27 mouse cellular contexts compared by ENCODE assay signal in the genomic region with DNA sequence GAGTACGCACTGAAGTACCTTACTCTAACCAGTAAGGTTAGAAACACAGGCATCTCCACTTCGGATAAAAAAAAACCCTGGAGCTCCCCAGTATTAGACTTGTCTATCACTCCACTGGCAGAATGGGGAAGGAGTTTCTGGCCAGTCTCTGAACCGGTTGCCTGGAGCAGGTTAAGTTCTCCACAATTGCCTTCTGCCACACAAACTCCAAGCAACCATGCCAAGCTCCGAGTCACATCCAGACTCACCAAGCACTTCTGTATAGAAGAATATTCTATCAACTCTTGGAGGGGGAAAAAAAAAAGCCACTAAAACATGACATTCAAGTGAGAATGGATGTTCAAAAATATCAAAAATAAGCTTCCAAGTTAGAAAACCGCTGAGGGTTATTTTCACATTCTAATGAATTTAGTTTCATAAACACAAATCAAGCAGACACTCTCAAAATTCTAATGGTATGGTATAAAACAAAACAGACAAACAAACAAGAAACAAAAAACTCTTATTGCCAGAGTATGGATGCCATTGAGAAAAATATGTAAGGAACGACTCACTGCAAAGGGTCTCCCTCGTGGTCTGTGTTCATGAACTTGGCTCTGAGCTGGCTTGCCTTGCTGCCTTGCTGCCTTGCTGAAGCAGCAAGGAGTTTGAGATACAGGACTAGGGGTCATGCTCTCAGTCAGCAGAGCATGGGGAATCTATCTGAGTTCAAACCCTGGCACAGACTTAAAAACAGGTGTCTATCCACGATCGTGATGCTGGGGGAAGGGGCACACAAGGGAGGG. TPM values are rescaled to one million over a fixed set of nuclear protein-coding genes. Genes with fewer than 3 reads are reported as not detected.
DNase-seq lines count a peak whose midpoint lies in the region; ATAC-seq and TF ChIP-seq lines count a peak whose summit lies in the region.
"Had no signal": no experiment of that assay in that cellular context is flagged by ENCODE, and none has a peak within 500 bp of the region (broad histone marks: within the 10 kb centered on the region; RNA-seq: fewer than 3 reads in every experiment).

No protein-coding gene starts in this region.

- WGBS in embryonic facial prominence, embryonic 14.5 days: 60% methylated on average over 9 of the region's 9 CpGs

- no peak overlapping the region for H3K4me3 ChIP-seq in gastrocnemius, adult 2 months
- no peak overlapping the region for H3K4me3 ChIP-seq in embryonic facial prominence, embryonic 14.5 days (ENCODE audit: low read depth, low read length)
- H3K4me3 ChIP-seq: erythroblast, embryonic 14.5 days; forebrain, embryonic 10.5 days; forebrain, embryonic 13.5 days; heart, embryonic 12.5 days; heart, embryonic 15.5 days; hindbrain, embryonic 12.5 days; hindbrain, embryonic 15.5 days had no signal

- peaks cover 34% of the 10 kb centered on the region for H3K4me1 ChIP-seq in embryonic facial prominence, embryonic 14.5 days (ENCODE audit: control insufficient read depth, insufficient read depth, low read length)

- intact Hi-C loops in gastrocnemius, adult 2 months (cut with DNase I): no loop called here

- no peaks in the 10 kb centered on the region for H3K9me3 ChIP-seq in embryonic facial prominence, embryonic 14.5 days (ENCODE audit: control insufficient read depth, low read length)
- H3K9me3 ChIP-seq: forebrain, embryonic 10.5 days; forebrain, embryonic 13.5 days; G1E; heart, embryonic 12.5 days; heart, embryonic 15.5 days; hindbrain, embryonic 12.5 days; hindbrain, embryonic 15.5 days had no signal

- no peak for DNase-seq in gastrocnemius, adult 2 months
- DNase-seq in gastrocnemius, postnatal 25 days: no peak
- DNase-seq in 3T3-L1 (ENCODE audit: low read depth, low spot score) (peak; percentile 67), NIH3T3 (ENCODE audit: low read depth) (peak; percentile 59)
- DNase-seq in embryonic facial prominence, embryonic 14.5 days (ENCODE audit: low spot score): no peak
- DNase-seq in thymus, postnatal 0 days (ENCODE audit: low spot score): no peak
- DNase-seq in layer of hippocampus, adult 9-10 months (ENCODE audit: low spot score): no peak
- DNase-seq: adrenal gland, adult 8-10 months; adrenal gland, postnatal 25 days; cerebellum, adult 11-12 months; cerebellum, adult 8-10 months; cerebellum, postnatal 10 days; cerebellum, postnatal 36 days; embryo, embryonic 11 days; kidney, adult 11 months; kidney, adult 8-10 months had no signal

- no peak for TF ChIP-seq CTCF in gastrocnemius, adult 2 months (IDR thresholded peaks at IDR 0.05)

- H3K27me3 ChIP-seq in embryonic facial prominence, embryonic 14.5 days (replicated peaks; ENCODE audit: control insufficient read depth, insufficient read depth, low read length): no peaks in the 10 kb centered on the region
- H3K27me3 ChIP-seq: forebrain, embryonic 13.5 days; heart, embryonic 12.5 days; heart, embryonic 15.5 days; hindbrain, embryonic 12.5 days; hindbrain, embryonic 15.5 days had no signal

- peaks cover 5% of the 10 kb centered on the region; the same call in 1 of the 2 replicates for H3K36me3 ChIP-seq in embryonic facial prominence, embryonic 14.5 days (ENCODE audit: control insufficient read depth, insufficient read depth, low read length)
- H3K36me3 ChIP-seq: hindbrain, embryonic 15.5 days had no signal

- H3K9ac ChIP-seq in embryonic facial prominence, embryonic 14.5 days (ENCODE audit: low read depth, low read length): no peak overlapping the region
- H3K9ac ChIP-seq: forebrain, embryonic 13.5 days; heart, embryonic 12.5 days; heart, embryonic 15.5 days; hindbrain, embryonic 12.5 days; hindbrain, embryonic 15.5 days had no signal

- no peak overlapping the region for H3K4me2 ChIP-seq in embryonic facial prominence, embryonic 14.5 days (ENCODE audit: low read depth, low read length)
- H3K4me2 ChIP-seq: forebrain, embryonic 13.5 days; heart, embryonic 12.5 days; heart, embryonic 15.5 days; hindbrain, embryonic 12.5 days; hindbrain, embryonic 15.5 days had no signal

- no peak for ATAC-seq in embryonic facial prominence, embryonic 14.5 days (ENCODE audit: low read depth)
- ATAC-seq in erythroid progenitor cell, adult 5-6 weeks (replicated peaks; ENCODE audit: low FRiP score, poor library complexity, severe bottlenecking): no peak
- ATAC-seq: forebrain, embryonic 13.5 days; forebrain, embryonic 16.5 days had no signal

- H3K27ac ChIP-seq in gastrocnemius, adult 2 months: peak overlapping the region; percentile 41
- H3K27ac ChIP-seq in embryonic facial prominence, embryonic 14.5 days (replicated peaks; ENCODE audit: low read depth, low read length): 0 out of 2 replicates have a peak overlapping the region, but pooled peaks have one; percentile 52
- H3K27ac ChIP-seq: forebrain, embryonic 10.5 days; forebrain, embryonic 13.5 days; heart, embryonic 15.5 days; hindbrain, embryonic 12.5 days; hindbrain, embryonic 15.5 days had no signal

RNA-seq across cellular contexts. Expression of a gene that starts 28.2 kb away (rescaled TPM):
- under 1 TPM; 0.15 to 0.33 TPM for total RNA-seq in gastrocnemius, adult 2 months (2021)
- total RNA-seq in gastrocnemius, postnatal 25 days (2021): under 1 TPM; 0.33 to 0.96 TPM
- 106 and 119 TPM in 2 replicates for polyA plus RNA-seq in embryonic facial prominence, embryonic 14.5 days (2014; fragmentation: Nextera tagmentation; extraction: Ambion mirVana)
- 1.7 and 13.3 TPM in 2 replicates for total RNA-seq in erythroid progenitor cell, adult 5-6 weeks (2015; ENCODE audit: low replicate concordance)
- 0.13 and 3.7 TPM in 2 replicates for total RNA-seq in erythroid progenitor cell, adult 5-6 weeks (2017; ENCODE audit: low replicate concordance)
- polyA plus RNA-seq in thymus, postnatal 0 days (2015; fragmentation: Nextera tagmentation; extraction: Ambion mirVana): 23.6 and 24.2 TPM in 2 replicates
- total RNA-seq: hematopoietic stem cell, adult 5-6 weeks had no signal
- polyA plus RNA-seq: erythroblast, embryonic 14.5 days; G1E had no signal

RNA-seq across cellular contexts. Expression of a gene that starts 29.3 kb away (rescaled TPM):
- total RNA-seq in gastrocnemius, adult 2 months (2021): 10 to 100 TPM; 18.7 to 23.0 TPM
- 10 to 100 TPM; 11.7 to 15.9 TPM for total RNA-seq in gastrocnemius, postnatal 25 days (2021)
- 63.0 and 69.5 TPM in 2 replicates for polyA plus RNA-seq in embryonic facial prominence, embryonic 14.5 days (2014; fragmentation: Nextera tagmentation; extraction: Ambion mirVana)
- 2.9 and 3.8 TPM in 2 replicates for total RNA-seq in erythroid progenitor cell, adult 5-6 weeks (2015; ENCODE audit: low replicate concordance)
- total RNA-seq in erythroid progenitor cell, adult 5-6 weeks (2017; ENCODE audit: low replicate concordance): 3.5 and 8.5 TPM in 2 replicates
- 11.2 and 11.9 TPM in 2 replicates for polyA plus RNA-seq in thymus, postnatal 0 days (2015; fragmentation: Nextera tagmentation; extraction: Ambion mirVana)

Comparison
In these comparisons a context has a peak if more than half of its experiments do, and no peak if none do; other contexts are left out.
1. DNase-seq: peak in 3T3-L1 (single experiment) and NIH3T3 (single experiment); none in gastrocnemius, adult 2 months (single experiment), gastrocnemius, postnatal 25 days (single experiment), embryonic facial prominence, embryonic 14.5 days (single experiment), thymus, postnatal 0 days (single experiment) and layer of hippocampus, adult 9-10 months (single experiment).